8 mouse cellular contexts compared by ENCODE assay signal in the genomic region with DNA sequence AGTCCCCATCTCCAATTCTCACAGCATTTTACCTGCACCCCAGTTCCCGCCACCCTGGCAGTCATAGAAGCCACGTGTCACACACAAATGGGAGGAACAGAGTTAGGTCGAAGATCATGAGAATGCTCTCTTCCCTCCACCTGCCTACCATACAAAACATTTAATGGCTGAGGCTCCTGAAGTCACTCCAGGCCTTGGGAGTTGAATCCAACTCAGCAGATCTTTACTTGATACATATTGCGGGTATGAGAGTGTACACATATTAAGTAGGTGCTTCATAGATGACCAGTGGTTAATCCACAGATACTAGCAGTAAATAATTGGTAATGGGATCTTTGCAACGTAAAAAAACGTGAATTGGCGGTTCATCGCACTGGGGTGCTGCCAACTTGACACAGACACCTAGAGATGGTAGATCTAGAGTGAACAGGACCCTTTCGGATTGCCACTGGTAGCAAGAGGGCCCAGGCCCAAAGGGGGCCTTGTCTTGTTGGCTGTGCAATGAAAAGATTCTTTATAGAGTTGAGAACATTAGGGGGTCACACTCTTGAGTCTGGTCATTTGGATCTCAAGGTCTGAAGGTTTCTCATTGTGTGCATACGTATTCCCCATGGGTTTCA. TPM values are rescaled to one million over a fixed set of nuclear protein-coding genes. Genes with fewer than 3 reads are reported as not detected.
A peak's percentile ranks its signal among the peaks of the same experiment; 100 is the strongest.
DNase-seq lines count a peak whose midpoint lies in the region; ATAC-seq lines count a peak whose summit lies in the region.

No protein-coding gene starts in this region.

- no peaks in the 10 kb centered on the region for H3K27me3 ChIP-seq in intestine, embryonic 14.5 days (replicated peaks; ENCODE audit: control insufficient read depth, insufficient read depth, low read length)
- no peaks in the 10 kb centered on the region for H3K27me3 ChIP-seq in neural tube, embryonic 14.5 days (ENCODE audit: control insufficient read depth, insufficient read depth, low read length)

- DNase-seq in heart, adult 11 months = peak; percentile 87
- DNase-seq in heart, postnatal 4 days = no peak
- DNase-seq in thymus, postnatal 14 days = peak; percentile 6
- no peak for DNase-seq in thymus, postnatal 10 days (ENCODE audit: low spot score in 2 of 2)
- no peak for DNase-seq in intestine, embryonic 14.5 days (ENCODE audit: low spot score)
- no peak for DNase-seq in adrenal gland, postnatal 10 days
- no peak for DNase-seq in spleen, postnatal 10 days (ENCODE audit: low spot score in 2 of 2)

- no peak for ATAC-seq in intestine, embryonic 14.5 days (replicated peaks; ENCODE audit: low FRiP score, low TSS enrichment, low read depth)
- no peak for ATAC-seq in neural tube, embryonic 14.5 days (ENCODE audit: low read depth)

- H3K4me1 ChIP-seq in intestine, embryonic 14.5 days (replicated peaks; ENCODE audit: control insufficient read depth, insufficient read depth, low read length) = peaks cover 19% of the 10 kb centered on the region
- peaks cover 5% of the 10 kb centered on the region; the same call in 1 of the 2 replicates for H3K4me1 ChIP-seq in neural tube, embryonic 14.5 days (ENCODE audit: control insufficient read depth, insufficient read depth, low read length)

- H3K4me3 ChIP-seq in intestine, embryonic 14.5 days (ENCODE audit: low read depth, low read length) = peak overlapping the region; percentile 68
- H3K4me3 ChIP-seq in neural tube, embryonic 14.5 days (ENCODE audit: low read depth, low read length) = peak overlapping the region; percentile 41

- 64% methylated on average over 10 of the region's 10 CpGs for WGBS in intestine, embryonic 14.5 days
- 68% methylated on average over 10 of the region's 10 CpGs for WGBS in neural tube, embryonic 14.5 days

- H3K4me2 ChIP-seq in intestine, embryonic 14.5 days (ENCODE audit: low read length) = peak overlapping the region; percentile 67
- peak overlapping the region; percentile 52 for H3K4me2 ChIP-seq in neural tube, embryonic 14.5 days (ENCODE audit: low read depth, low read length)

- H3K9ac ChIP-seq in intestine, embryonic 14.5 days (ENCODE audit: low read length) = peak overlapping the region; percentile 43
- H3K9ac ChIP-seq in neural tube, embryonic 14.5 days (replicated peaks; ENCODE audit: low read depth, low read length) = peak overlapping the region; percentile 69

- H3K36me3 ChIP-seq in intestine, embryonic 14.5 days (ENCODE audit: control insufficient read depth, insufficient read depth, low read length) = no peaks in the 10 kb centered on the region
- no peaks in the 10 kb centered on the region for H3K36me3 ChIP-seq in neural tube, embryonic 14.5 days (ENCODE audit: control insufficient read depth, insufficient read depth, low read length)

- no peaks in the 10 kb centered on the region for H3K9me3 ChIP-seq in intestine, embryonic 14.5 days (ENCODE audit: control insufficient read depth, low read length)
- no peaks in the 10 kb centered on the region for H3K9me3 ChIP-seq in neural tube, embryonic 14.5 days (ENCODE audit: control insufficient read depth, low read length)

- peak overlapping the region; percentile 81; the same call in 1 of the 2 replicates for H3K27ac ChIP-seq in intestine, embryonic 14.5 days (ENCODE audit: low read depth)
- H3K27ac ChIP-seq in neural tube, embryonic 14.5 days (ENCODE audit: low read depth, low read length) = no peak overlapping the region

RNA-seq across cellular contexts. Expression of a gene that starts 0.6 kb away (rescaled TPM):
- total RNA-seq in heart, postnatal 4 days (2021) = 1 to 10 TPM; 6.3 to 7.9 TPM
- polyA plus RNA-seq in intestine, embryonic 14.5 days (2014; fragmentation: Nextera tagmentation; extraction: Ambion mirVana) = 13.3 and 15.2 TPM in 2 replicates
- polyA plus RNA-seq in neural tube, embryonic 14.5 days (2014; fragmentation: Nextera tagmentation; extraction: Ambion mirVana) = 10.3 and 12.6 TPM in 2 replicates
- 1 to 10 TPM; 4.7 to 5.3 TPM for total RNA-seq in adrenal gland, postnatal 10 days (2021)

Comparison
In these comparisons a context has a peak if more than half of its experiments do, and no peak if none do; other contexts are left out.
1. DNase-seq: peak in heart, adult 11 months (single experiment) and thymus, postnatal 14 days (single experiment); none in heart, postnatal 4 days (single experiment), thymus, postnatal 10 days (0 of 2), intestine, embryonic 14.5 days (single experiment), adrenal gland, postnatal 10 days (single experiment) and spleen, postnatal 10 days (0 of 2).